Mouse (Mus musculus) stomach, embryonic 16.5 days (tissue): ENCODE measurements around the gene Src. TPM values are rescaled to one million over a fixed set of nuclear protein-coding genes. Genes with fewer than 3 reads are reported as not detected.

Experiments
- ATAC-seq: fragments of 200-750 bp; cut with Nextera tagmentation; 2 replicates; pipeline ENCODE4 v1.8.0; 2017; ENCODE audit warnings: moderate number of reproducible peaks, moderate TSS enrichment; ENCODE audit not compliant: insufficient read depth, low FRiP score
- H3K27ac ChIP-seq: fragments of 300-500 bp; sonication (generic); 2 replicates; pipeline ENCODE4 v1.5.1; 2014; ENCODE audit warnings: low read length
- H3K27me3 ChIP-seq: fragments of 300-500 bp; sonication (generic); 2 replicates; pipeline ENCODE4 v1.6.1; 2014; ENCODE audit warnings: low read length, control low read depth, mixed read lengths; ENCODE audit not compliant: control insufficient read depth, insufficient read depth
- H3K36me3 ChIP-seq: fragments of 300-500 bp; sonication (generic); 2 replicates; pipeline ENCODE4 v1.6.1; 2014; ENCODE audit warnings: low read length; ENCODE audit not compliant: control insufficient read depth, insufficient read depth
- H3K4me1 ChIP-seq: fragments of 300-500 bp; sonication (generic); 2 replicates; pipeline ENCODE4 v1.6.1; 2014; ENCODE audit warnings: low read length, control low read depth, mixed read lengths; ENCODE audit not compliant: control insufficient read depth, insufficient read depth
- H3K4me2 ChIP-seq: fragments of 300-500 bp; sonication (generic); 2 replicates; pipeline ENCODE4 v1.6.1; 2014; ENCODE audit warnings: low read depth, low read length, mixed read lengths
- H3K4me3 ChIP-seq: fragments of 300-500 bp; sonication (generic); replicated peaks from 2 replicates; pipeline ENCODE4 v1.5.1; 2014; ENCODE audit warnings: mild to moderate bottlenecking, low read length
- H3K9ac ChIP-seq: fragments of 300-500 bp; sonication (generic); 2 replicates; pipeline ENCODE4 v1.6.1; 2014; ENCODE audit warnings: low read length
- H3K9me3 ChIP-seq: fragments of 300-500 bp; sonication (generic); replicated peaks from 2 replicates; pipeline ENCODE4 v1.6.1; 2016; ENCODE audit warnings: low read length, control low read depth; ENCODE audit not compliant: control insufficient read depth
- WGBS: fragments of 180-500 bp; shearing (Covaris S2); extraction: QIAGEN DNeasy Blood & Tissue Kit; methylation state at CpG from one replicate; pipeline ENCODE4 v1.1.7; 2014; 5-methylcytosine and 5-hydroxymethylcytosine counted together
- polyA plus RNA-seq: library from polyadenylated mRNA; unstranded; fragments of >200 nt; fragmentation: Nextera tagmentation; extraction: Ambion mirVana; gene quantifications from 2 replicates; pipeline ENCODE4 v1.2.1, GENCODE M21; 2015

Gene Src
- polyA plus RNA-seq, 1 experiment from 2014 or later, result 14.7 TPM

- Histone ChIP-seq H3K4me3 (no peak overlapping the region), H3K4me2 (no peak overlapping the region), H3K4me1 (peaks cover 6% of the 10 kb centered on the region; the same call in 1 of the 2 replicates), H3K9me3 (no peaks in the 10 kb centered on the region), H3K27ac (no peak overlapping the region), H3K9ac (no peak overlapping the region), H3K27me3 (no peaks in the 10 kb centered on the region), H3K36me3 (no peaks in the 10 kb centered on the region)
- WGBS, result 21% methylated on average over 12 of the region's 12 CpGs
- ATAC-seq, result no peak
Measured at GRCm38 (mm10) chr2:157487733-157488175, 69.5 kb downstream of the Src start.

GRCm38 (mm10) chr2:157493240-157493639, 75.0 kb downstream of the Src start:
- Histone ChIP-seq H3K4me1 (no peaks in the 10 kb centered on the region), H3K9me3 (no peaks in the 10 kb centered on the region), H3K27ac (no peak overlapping the region), H3K36me3 (no peaks in the 10 kb centered on the region), H3K9ac (no peak overlapping the region), H3K4me2 (no peak overlapping the region), H3K4me3 (no peak overlapping the region), H3K27me3 (no peaks in the 10 kb centered on the region)
- 88% methylated on average over 3 of the region's 3 CpGs for WGBS
- no peak for ATAC-seq

- Histone ChIP-seq H3K9me3 (no peaks in the 10 kb centered on the region), H3K27me3 (no peaks in the 10 kb centered on the region), H3K9ac (no peak overlapping the region), H3K27ac (no peak overlapping the region), H3K4me2 (no peak overlapping the region), H3K4me3 (no peak overlapping the region), H3K36me3 (no peaks in the 10 kb centered on the region), H3K4me1 (no peaks in the 10 kb centered on the region)
- WGBS, result 50% methylated on average over 4 of the region's 4 CpGs
- ATAC-seq, result no peak
Measured at GRCm38 (mm10) chr2:157498529-157498928, 80.3 kb downstream of the Src start.

- no peaks in the 10 kb centered on the region for H3K4me1 ChIP-seq
- H3K27ac ChIP-seq, result no peak overlapping the region
- H3K27me3 ChIP-seq, result no peaks in the 10 kb centered on the region
- H3K9ac ChIP-seq, result no peak overlapping the region
- no peak overlapping the region for H3K4me2 ChIP-seq
- H3K36me3 ChIP-seq, result no peaks in the 10 kb centered on the region
- H3K4me3 ChIP-seq, result no peak overlapping the region
- ATAC-seq, result no peak
- H3K9me3 ChIP-seq, result no peaks in the 10 kb centered on the region
- 62% methylated on average over 2 of the region's 2 CpGs for whole genome bisulfite sequencing
Measured at GRCm38 (mm10) chr2:157500364-157500763, 82.1 kb downstream of the Src start.

GRCm38 (mm10) chr2:157501324-157501723, 83.1 kb downstream of the Src start:
- no peak overlapping the region for H3K4me3 ChIP-seq
- H3K27me3 ChIP-seq, result no peaks in the 10 kb centered on the region
- no peak for ATAC-seq
- H3K9ac ChIP-seq, result no peak overlapping the region
- no peak overlapping the region for H3K4me2 ChIP-seq
- 72% methylated on average over 4 of the region's 4 CpGs for WGBS
- no peaks in the 10 kb centered on the region for H3K4me1 ChIP-seq
- H3K9me3 ChIP-seq, result no peaks in the 10 kb centered on the region
- no peak overlapping the region for H3K27ac ChIP-seq
- H3K36me3 ChIP-seq, result no peaks in the 10 kb centered on the region

GRCm38 (mm10) chr2:157506779-157507178, 88.5 kb downstream of the Src start:
- 11% methylated on average over 14 of the region's 14 CpGs for WGBS
- ATAC-seq, result no peak
- Histone ChIP-seq H3K27me3 (no peaks in the 10 kb centered on the region), H3K9ac (peak overlapping the region; percentile 49; the same call in 1 of the 2 replicates), H3K4me2 (peak overlapping the region; percentile 38), H3K4me3 (no peak overlapping the region), H3K27ac (no peak overlapping the region), H3K4me1 (peaks cover 5% of the 10 kb centered on the region; the same call in 1 of the 2 replicates), H3K9me3 (no peaks in the 10 kb centered on the region), H3K36me3 (no peaks in the 10 kb centered on the region)

GRCm38 (mm10) chr2:157509182-157509581, 90.9 kb downstream of the Src start:
- Histone ChIP-seq H3K4me1 (peaks cover 5% of the 10 kb centered on the region; the same call in 1 of the 2 replicates), H3K4me2 (no peak overlapping the region), H3K27ac (no peak overlapping the region), H3K36me3 (no peaks in the 10 kb centered on the region), H3K9ac (no peak overlapping the region), H3K27me3 (no peaks in the 10 kb centered on the region), H3K9me3 (no peaks in the 10 kb centered on the region), H3K4me3 (no peak overlapping the region)
- 63% methylated on average over 5 of the region's 5 CpGs for WGBS
- ATAC-seq, result no peak

GRCm38 (mm10) chr2:157510031-157510430, 91.8 kb downstream of the Src start:
- ATAC-seq, result no peak
- no peaks in the 10 kb centered on the region for H3K27me3 ChIP-seq
- H3K4me1 ChIP-seq, result peaks cover 5% of the 10 kb centered on the region; the same call in 1 of the 2 replicates
- H3K27ac ChIP-seq, result no peak overlapping the region
- no peak overlapping the region for H3K9ac ChIP-seq
- H3K4me3 ChIP-seq, result no peak overlapping the region
- H3K9me3 ChIP-seq, result no peaks in the 10 kb centered on the region
- 64% methylated on average over 4 of the region's 4 CpGs for WGBS
- no peaks in the 10 kb centered on the region for H3K36me3 ChIP-seq
- no peak overlapping the region for H3K4me2 ChIP-seq

GRCm38 (mm10) chr2:157512859-157513258, 94.6 kb downstream of the Src start:
- no peak for ATAC-seq
- no peak overlapping the region for H3K9ac ChIP-seq
- H3K4me3 ChIP-seq, result no peak overlapping the region
- no peaks in the 10 kb centered on the region for H3K9me3 ChIP-seq
- no peaks in the 10 kb centered on the region for H3K27me3 ChIP-seq
- H3K4me1 ChIP-seq, result no peaks in the 10 kb centered on the region
- H3K27ac ChIP-seq, result no peak overlapping the region
- H3K36me3 ChIP-seq, result no peaks in the 10 kb centered on the region
- H3K4me2 ChIP-seq, result no peak overlapping the region
- WGBS, result 76% methylated on average over 9 of the region's 9 CpGs
